Mouse (Mus musculus) liver, embryonic 18 days (tissue): ENCODE measurements around the gene Myo1e. TPM values are rescaled to one million over a fixed set of nuclear protein-coding genes. Genes with fewer than 3 reads are reported as not detected.

ENCODE experiments used
- polyA plus RNA-seq: library from polyadenylated mRNA; depleted of rRNA; stranded (reverse); fragments of >200 nt; gene quantifications from 2 replicates; pipeline ENCODE4 v1.2.3, GENCODE M21; 2012; rRNA removed

The Myo1e gene
- 3.0 and 3.4 TPM in 2 replicates for polyA plus RNA-seq

DNA sequence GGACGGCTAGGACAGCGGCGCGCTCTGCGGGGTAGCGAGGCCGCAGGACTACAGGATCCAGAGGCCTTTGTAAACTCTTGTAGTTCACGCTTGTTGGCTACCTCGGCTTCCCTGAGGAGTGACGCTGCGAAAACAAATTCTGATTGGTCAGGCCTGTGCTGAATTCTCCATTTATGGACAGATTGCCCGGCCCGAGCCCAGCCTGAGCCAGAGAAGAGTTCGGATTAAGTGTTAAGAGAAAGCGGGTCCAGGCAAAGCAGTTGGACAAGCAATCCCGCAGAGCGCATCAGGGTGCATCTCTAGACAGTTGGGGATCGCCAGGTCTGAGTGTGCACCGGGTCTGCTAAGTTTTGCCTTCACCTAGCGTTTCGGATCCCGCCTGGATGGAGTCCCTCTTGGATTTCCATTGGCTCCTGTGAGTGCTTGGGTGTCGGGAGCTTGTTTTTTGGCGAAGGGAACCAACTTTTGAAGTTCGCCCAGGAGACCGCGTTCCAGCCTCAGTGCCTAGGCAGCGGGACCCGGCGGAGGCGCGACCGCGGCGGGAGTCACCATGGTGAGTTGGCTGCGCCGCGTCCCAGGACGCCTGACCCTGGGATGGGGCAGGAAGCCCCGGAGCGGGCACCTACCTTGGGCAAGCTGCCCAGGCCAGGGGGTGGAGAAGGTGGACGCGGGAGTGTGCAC is at the start of gene Myo1e:
Gene Myo1e (plus strand): TSS at position 200 of the 681 bp plus-strand sequence.

DNA sequence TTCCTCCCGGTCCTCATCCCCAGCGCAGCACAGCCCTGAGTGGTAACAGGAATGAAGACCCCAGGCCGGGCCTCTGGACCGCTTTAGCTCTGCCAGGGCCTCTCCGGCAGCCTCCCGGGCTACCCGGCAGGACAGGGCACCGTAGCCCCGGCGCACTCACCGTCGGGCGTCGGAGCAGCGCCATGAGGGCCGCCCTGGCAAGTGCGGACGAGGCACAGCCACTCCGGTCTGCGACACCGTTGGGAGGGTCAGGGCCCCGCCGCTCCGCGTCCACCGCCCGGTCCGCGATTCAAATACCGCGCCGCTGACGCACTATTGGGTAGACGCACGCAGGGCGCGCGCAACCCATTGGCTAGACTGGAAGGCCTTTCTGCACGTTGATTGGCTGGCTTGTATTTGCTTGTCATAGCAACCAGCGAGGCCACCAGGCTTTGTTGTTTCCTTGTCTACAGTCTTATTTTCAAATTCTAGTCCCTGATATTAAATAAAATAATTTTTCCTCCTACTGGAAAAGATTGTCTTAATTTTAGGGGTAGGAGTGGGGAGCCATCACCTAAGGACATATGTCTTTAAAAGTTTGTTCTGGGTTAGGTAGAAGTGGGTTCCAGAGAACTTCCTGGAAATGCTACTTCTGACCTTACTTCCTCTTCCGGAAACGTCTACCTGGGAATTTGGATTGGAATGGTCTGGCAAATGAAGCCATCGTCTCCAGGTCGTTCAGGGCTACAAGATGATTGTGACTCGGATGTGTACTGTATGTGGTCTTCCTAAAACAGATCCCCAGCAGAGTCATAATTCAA is 214.3 kb downstream of the Myo1e start, which contains the start of gene Ccnb2:
Gene Ccnb2 (minus strand): TSS at position 291 of the 800 bp plus-strand sequence.

Other genes starting within 250 kb of the Myo1e start
- gene Bnip2, start 217.9 kb upstream of the Myo1e start, polyA plus RNA-seq: 29.6 and 34.0 TPM in 2 replicates
- 59.4 and 62.7 TPM in 2 replicates for gene Gtf2a2, start 194.8 kb upstream of the Myo1e start, polyA plus RNA-seq
- gene Gcnt3, start 169.3 kb upstream of the Myo1e start, polyA plus RNA-seq: under 0.01 TPM in 1 of 2 replicates, not detected in the other
- 0.13 TPM in 2 replicates for gene Fam81a, start 64.8 kb upstream of the Myo1e start, polyA plus RNA-seq
- 58.8 and 60.3 TPM in 2 replicates for gene Ccnb2, start 214.2 kb downstream of the Myo1e start, polyA plus RNA-seq